Mouse (Mus musculus): ENCODE data around the gene Jakmip3. TPM values are rescaled to one million over a fixed set of nuclear protein-coding genes. Genes with fewer than 3 reads are reported as not detected.

Jakmip3 gene
- polyA plus RNA-seq, 1 experiment from 2014 or later = 0.15 TPM

DNA sequence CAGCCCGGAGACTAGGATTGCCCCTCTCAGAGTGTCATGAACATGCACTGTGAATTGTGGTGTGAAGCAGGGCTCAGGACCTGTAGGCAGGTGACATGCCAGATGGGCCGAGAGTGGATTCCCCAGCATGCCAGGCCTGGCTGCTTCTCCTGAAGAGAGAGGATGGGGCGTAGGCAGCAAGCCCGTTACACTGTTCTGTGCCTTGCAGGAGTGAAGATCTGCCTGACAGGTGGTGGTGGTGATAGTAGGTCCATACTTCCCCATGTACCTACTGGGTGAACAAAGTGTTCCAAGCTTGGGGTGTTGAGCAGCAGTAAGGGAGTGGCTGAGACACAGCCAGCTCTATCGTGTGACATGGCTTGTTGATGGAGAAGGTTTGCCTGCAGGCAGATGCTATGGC is 152.6 kb downstream of the Jakmip3 start:
- H3K9ac ChIP-seq (ENCODE audit: low read length) = no peak overlapping the region
- H3K9me3 ChIP-seq (replicated peaks; ENCODE audit: control insufficient read depth, low read length) = no peaks in the 10 kb centered on the region
- no peak overlapping the region for H3K27ac ChIP-seq (ENCODE audit: low read length)
- H3K4me2 ChIP-seq (ENCODE audit: low read depth, low read length) = no peak overlapping the region
- no peaks in the 10 kb centered on the region for H3K4me1 ChIP-seq (ENCODE audit: control insufficient read depth, insufficient read depth, low read length)
- no peak for ATAC-seq (ENCODE audit: insufficient read depth, low FRiP score)
- no peaks in the 10 kb centered on the region for H3K27me3 ChIP-seq (ENCODE audit: control insufficient read depth, insufficient read depth, low read length)
- 92% methylated on average over 5 of the region's 5 CpGs for WGBS
- H3K36me3 ChIP-seq (ENCODE audit: control insufficient read depth, insufficient read depth, low read length) = no peaks in the 10 kb centered on the region
- no peak overlapping the region for H3K4me3 ChIP-seq (replicated peaks; ENCODE audit: low read length)

DNA sequence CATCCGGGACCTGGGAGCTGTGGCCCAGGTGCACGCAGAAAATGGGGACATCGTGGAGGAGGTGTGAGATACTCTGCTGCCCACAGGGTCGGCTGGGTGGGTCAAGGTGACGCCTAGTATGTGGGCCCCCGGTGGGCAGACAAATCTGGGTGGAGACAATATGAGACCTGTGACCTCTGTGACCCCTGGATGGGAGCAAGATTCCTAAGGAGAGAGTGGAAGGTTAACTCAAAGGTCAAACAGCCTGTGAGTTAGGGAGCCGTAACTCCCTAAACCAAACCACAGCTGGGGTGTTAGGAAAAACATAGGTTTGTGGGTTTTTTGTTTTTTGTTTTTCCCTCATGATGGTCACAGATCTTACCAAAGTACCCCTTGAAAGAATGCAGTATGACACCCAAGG is 153.3 kb downstream of the Jakmip3 start:
- Histone ChIP-seq H3K27me3 (ENCODE audit: control insufficient read depth, insufficient read depth, low read length) (no peaks in the 10 kb centered on the region), H3K9ac (ENCODE audit: low read length) (no peak overlapping the region), H3K4me1 (ENCODE audit: control insufficient read depth, insufficient read depth, low read length) (no peaks in the 10 kb centered on the region), H3K4me3 (replicated peaks; ENCODE audit: low read length) (no peak overlapping the region), H3K9me3 (replicated peaks; ENCODE audit: control insufficient read depth, low read length) (no peaks in the 10 kb centered on the region), H3K4me2 (ENCODE audit: low read depth, low read length) (no peak overlapping the region), H3K36me3 (ENCODE audit: control insufficient read depth, insufficient read depth, low read length) (no peaks in the 10 kb centered on the region), H3K27ac (ENCODE audit: low read length) (no peak overlapping the region)
- ATAC-seq (ENCODE audit: insufficient read depth, low FRiP score) = no peak
- 83% methylated on average over 7 of the region's 7 CpGs for WGBS

DNA sequence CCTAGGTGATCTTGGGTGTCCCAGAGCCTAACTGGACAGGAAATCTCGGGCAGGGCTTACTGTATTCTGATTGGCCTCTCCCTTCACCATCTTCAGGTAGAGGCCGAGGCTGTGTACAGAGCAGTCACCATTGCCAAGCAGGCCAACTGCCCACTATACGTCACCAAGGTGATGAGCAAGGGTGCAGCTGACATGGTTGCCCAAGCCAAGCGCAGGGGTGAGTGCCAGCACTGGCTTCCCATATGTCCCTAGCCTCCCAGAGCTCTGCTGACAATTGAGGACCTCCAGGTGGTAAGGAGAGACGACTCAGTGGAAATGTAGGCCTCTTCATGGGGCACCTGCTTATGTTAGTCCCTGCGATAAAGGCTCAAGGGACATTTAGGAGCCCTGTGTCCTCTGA is 154.2 kb downstream of the Jakmip3 start:
- Histone ChIP-seq H3K9me3 (replicated peaks; ENCODE audit: control insufficient read depth, low read length) (no peaks in the 10 kb centered on the region), H3K4me1 (ENCODE audit: control insufficient read depth, insufficient read depth, low read length) (no peaks in the 10 kb centered on the region), H3K9ac (ENCODE audit: low read length) (no peak overlapping the region), H3K27me3 (ENCODE audit: control insufficient read depth, insufficient read depth, low read length) (no peaks in the 10 kb centered on the region), H3K36me3 (ENCODE audit: control insufficient read depth, insufficient read depth, low read length) (no peaks in the 10 kb centered on the region), H3K4me3 (replicated peaks; ENCODE audit: low read length) (no peak overlapping the region), H3K4me2 (ENCODE audit: low read depth, low read length) (no peak overlapping the region), H3K27ac (ENCODE audit: low read length) (no peak overlapping the region)
- no peak; the same call in 1 of the 2 replicates for ATAC-seq (ENCODE audit: insufficient read depth, low FRiP score)
- WGBS = 83% methylated on average over 6 of the region's 6 CpGs

DNA sequence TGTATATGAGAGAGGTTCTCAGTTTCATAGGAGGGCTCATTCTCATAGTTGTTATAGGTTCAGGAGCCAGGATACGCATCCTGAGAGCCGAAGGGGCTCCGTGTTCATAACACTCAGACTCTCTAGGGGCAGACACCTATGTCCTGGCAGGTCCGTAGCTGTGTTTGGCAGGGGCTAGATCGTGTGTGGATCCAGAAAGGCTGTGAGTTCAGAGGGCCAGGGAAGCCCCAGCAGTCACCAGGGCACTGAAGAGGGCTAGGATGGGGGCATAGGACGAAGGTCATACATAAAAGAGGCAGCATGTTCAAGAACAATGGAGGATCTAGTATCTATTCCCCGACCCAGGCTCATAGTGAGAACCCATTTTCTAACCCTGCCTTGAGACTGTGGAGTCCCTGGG is 154.8 kb downstream of the Jakmip3 start:
- Histone ChIP-seq H3K4me2 (ENCODE audit: low read depth, low read length) (no peak overlapping the region), H3K9me3 (replicated peaks; ENCODE audit: control insufficient read depth, low read length) (no peaks in the 10 kb centered on the region), H3K36me3 (ENCODE audit: control insufficient read depth, insufficient read depth, low read length) (no peaks in the 10 kb centered on the region), H3K4me3 (replicated peaks; ENCODE audit: low read length) (no peak overlapping the region), H3K27ac (ENCODE audit: low read length) (no peak overlapping the region), H3K27me3 (ENCODE audit: control insufficient read depth, insufficient read depth, low read length) (no peaks in the 10 kb centered on the region), H3K9ac (ENCODE audit: low read length) (no peak overlapping the region), H3K4me1 (ENCODE audit: control insufficient read depth, insufficient read depth, low read length) (no peaks in the 10 kb centered on the region)
- ATAC-seq (ENCODE audit: insufficient read depth, low FRiP score) = no peak
- 84% methylated on average over 7 of the region's 7 CpGs for WGBS

DNA sequence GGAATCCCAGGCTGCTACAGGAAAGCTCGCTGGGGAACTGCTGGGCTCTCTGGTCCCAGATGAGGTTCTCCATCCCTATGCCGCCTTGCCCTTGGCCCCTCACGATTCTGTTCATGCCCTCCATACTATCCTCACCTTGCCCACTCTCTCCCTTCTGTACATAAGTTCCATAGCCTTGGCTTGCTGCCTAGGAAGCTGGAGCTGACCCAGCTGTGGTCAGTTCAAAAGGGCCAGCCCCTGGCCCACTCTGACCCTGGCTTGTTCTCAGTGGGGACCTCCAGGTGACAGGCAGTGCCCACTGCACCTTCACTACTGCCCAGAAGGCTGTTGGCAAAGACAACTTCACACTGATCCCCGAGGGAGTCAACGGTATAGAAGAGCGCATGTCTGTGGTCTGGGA is 155.9 kb downstream of the Jakmip3 start:
- Histone ChIP-seq H3K4me3 (replicated peaks; ENCODE audit: low read length) (no peak overlapping the region), H3K4me1 (ENCODE audit: control insufficient read depth, insufficient read depth, low read length) (no peaks in the 10 kb centered on the region), H3K9ac (ENCODE audit: low read length) (no peak overlapping the region), H3K4me2 (ENCODE audit: low read depth, low read length) (no peak overlapping the region), H3K27me3 (ENCODE audit: control insufficient read depth, insufficient read depth, low read length) (no peaks in the 10 kb centered on the region), H3K36me3 (ENCODE audit: control insufficient read depth, insufficient read depth, low read length) (no peaks in the 10 kb centered on the region), H3K9me3 (replicated peaks; ENCODE audit: control insufficient read depth, low read length) (no peaks in the 10 kb centered on the region), H3K27ac (ENCODE audit: low read length) (no peak overlapping the region)
- 89% methylated on average over 6 of the region's 6 CpGs for WGBS
- no peak for ATAC-seq (ENCODE audit: insufficient read depth, low FRiP score)

DNA sequence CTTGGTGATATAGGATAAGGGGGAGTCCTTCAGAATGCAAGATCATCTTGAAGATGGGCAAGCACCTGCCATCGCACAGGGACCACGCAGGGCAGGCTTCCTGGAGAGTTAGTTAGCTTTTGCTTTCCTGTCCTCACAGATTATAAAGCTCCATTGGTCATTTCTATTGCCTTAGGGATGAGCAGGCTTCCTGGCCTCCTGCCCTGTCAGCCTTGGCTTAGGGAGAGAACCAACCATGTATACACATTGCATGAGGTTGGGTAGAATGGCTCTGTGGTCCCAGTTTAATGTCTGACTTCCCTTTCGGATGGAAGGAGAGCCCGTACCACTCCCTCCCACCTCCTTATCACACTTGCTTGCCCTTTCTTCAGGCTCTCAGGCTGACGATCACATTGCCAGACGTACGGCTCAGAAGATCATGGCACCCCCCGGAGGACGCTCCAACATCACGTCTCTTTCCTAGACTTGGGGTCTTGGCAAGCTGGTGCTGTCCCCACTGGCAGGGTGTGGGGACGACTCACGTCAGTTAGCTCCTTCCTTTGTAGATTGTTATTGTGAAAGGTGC is 160.1 kb downstream of the Jakmip3 start:
- no peaks in the 10 kb centered on the region for H3K36me3 ChIP-seq (ENCODE audit: control insufficient read depth, insufficient read depth, low read length)
- H3K27me3 ChIP-seq (ENCODE audit: control insufficient read depth, insufficient read depth, low read length) = no peaks in the 10 kb centered on the region
- no peak overlapping the region for H3K4me3 ChIP-seq (replicated peaks; ENCODE audit: low read length)
- ATAC-seq (ENCODE audit: insufficient read depth, low FRiP score) = no peak
- H3K27ac ChIP-seq (ENCODE audit: low read length) = no peak overlapping the region
- 70% methylated on average over 12 of the region's 12 CpGs for WGBS
- H3K9ac ChIP-seq (ENCODE audit: low read length) = no peak overlapping the region
- no peak overlapping the region for H3K4me2 ChIP-seq (ENCODE audit: low read depth, low read length)
- H3K4me1 ChIP-seq (ENCODE audit: control insufficient read depth, insufficient read depth, low read length) = no peaks in the 10 kb centered on the region
- H3K9me3 ChIP-seq (replicated peaks; ENCODE audit: control insufficient read depth, low read length) = no peaks in the 10 kb centered on the region

DNA sequence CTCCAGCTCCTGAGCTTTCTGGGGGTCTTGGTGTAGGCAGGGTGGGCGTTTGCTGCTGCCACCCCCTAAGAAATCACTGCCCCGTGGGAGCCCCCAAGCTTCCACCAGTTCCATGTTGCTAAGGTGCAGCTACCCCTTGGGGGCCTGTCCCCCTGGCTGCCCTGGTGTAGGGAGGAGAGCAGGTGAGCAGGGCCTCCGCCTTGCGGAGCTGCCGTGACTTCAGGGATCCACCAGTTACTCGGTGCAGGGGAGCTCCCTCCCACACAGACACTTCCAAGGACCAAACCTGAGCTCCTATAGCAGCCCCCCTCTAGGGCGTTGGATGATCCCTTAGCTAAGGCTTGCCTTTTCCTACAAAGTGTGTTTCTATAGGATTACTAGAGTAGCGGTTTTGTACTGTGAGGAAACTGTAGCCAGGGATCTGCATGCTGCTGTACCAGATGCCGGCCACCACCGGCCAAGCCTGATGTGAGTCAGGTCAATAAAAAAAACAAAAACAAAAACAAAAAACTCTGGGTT is 160.8 kb downstream of the Jakmip3 start:
- H3K9me3 ChIP-seq (replicated peaks; ENCODE audit: control insufficient read depth, low read length) = no peaks in the 10 kb centered on the region
- no peaks in the 10 kb centered on the region for H3K36me3 ChIP-seq (ENCODE audit: control insufficient read depth, insufficient read depth, low read length)
- no peaks in the 10 kb centered on the region for H3K4me1 ChIP-seq (ENCODE audit: control insufficient read depth, insufficient read depth, low read length)
- no peak overlapping the region for H3K27ac ChIP-seq (ENCODE audit: low read length)
- no peak overlapping the region for H3K4me3 ChIP-seq (replicated peaks; ENCODE audit: low read length)
- no peaks in the 10 kb centered on the region for H3K27me3 ChIP-seq (ENCODE audit: control insufficient read depth, insufficient read depth, low read length)
- no peak overlapping the region for H3K4me2 ChIP-seq (ENCODE audit: low read depth, low read length)
- WGBS = 73% methylated on average over 10 of the region's 10 CpGs
- no peak for ATAC-seq (ENCODE audit: insufficient read depth, low FRiP score)
- H3K9ac ChIP-seq (ENCODE audit: low read length) = no peak overlapping the region

DNA sequence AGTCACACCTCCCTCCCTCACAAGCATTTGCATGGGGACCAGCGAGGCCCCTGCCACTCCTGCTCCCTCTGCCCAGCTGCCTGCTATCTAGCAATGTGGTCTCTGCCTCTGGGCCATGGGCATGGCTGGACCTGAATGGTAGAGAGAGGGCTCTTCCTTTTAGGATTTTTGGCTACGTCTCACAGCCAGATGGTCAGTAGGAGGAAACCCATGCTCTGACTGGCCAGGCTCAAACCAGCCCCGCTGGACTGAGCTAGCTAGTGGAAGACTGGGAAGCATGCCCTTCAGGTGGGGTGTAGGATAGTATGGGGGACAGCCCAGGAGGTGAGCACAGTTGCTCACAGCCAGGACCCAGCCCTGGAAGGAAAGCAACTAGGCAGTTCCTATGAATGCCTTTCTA is 161.3 kb downstream of the Jakmip3 start:
- WGBS = 76% methylated on average over 3 of the region's 3 CpGs
- Histone ChIP-seq H3K9ac (ENCODE audit: low read length) (no peak overlapping the region), H3K36me3 (ENCODE audit: control insufficient read depth, insufficient read depth, low read length) (no peaks in the 10 kb centered on the region)

DNA sequence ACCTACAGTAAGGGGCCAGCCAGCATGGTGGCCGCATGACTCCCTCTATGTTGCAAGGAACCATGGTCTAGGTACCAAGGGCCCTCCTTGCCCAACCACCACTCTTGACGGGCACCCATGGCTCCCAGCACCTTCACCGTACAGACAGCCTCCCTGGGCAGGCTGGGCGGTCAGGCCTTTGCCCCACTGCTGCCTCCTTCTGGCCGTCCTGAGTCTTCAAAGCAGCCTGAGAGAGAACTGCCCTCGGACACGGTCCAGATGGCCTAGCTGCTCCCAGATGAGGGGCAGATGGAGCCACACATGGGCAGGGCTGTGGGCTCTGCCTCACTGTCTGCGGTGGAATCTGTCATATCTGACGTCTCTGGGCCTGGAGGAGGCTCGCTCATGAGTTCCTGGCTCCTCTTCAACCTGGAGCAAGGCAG is 163.4 kb downstream of the Jakmip3 start:
- WGBS = 52% methylated on average over 10 of the region's 10 CpGs
- no peak overlapping the region for H3K4me3 ChIP-seq (replicated peaks; ENCODE audit: low read length)
- ATAC-seq (ENCODE audit: insufficient read depth, low FRiP score) = no peak
- no peak overlapping the region for H3K27ac ChIP-seq (ENCODE audit: low read length)
- no peak overlapping the region for H3K9ac ChIP-seq (ENCODE audit: low read length)
- H3K4me1 ChIP-seq (ENCODE audit: control insufficient read depth, insufficient read depth, low read length) = no peaks in the 10 kb centered on the region
- H3K9me3 ChIP-seq (replicated peaks; ENCODE audit: control insufficient read depth, low read length) = no peaks in the 10 kb centered on the region
- no peak overlapping the region for H3K4me2 ChIP-seq (ENCODE audit: low read depth, low read length)
- no peaks in the 10 kb centered on the region for H3K36me3 ChIP-seq (ENCODE audit: control insufficient read depth, insufficient read depth, low read length)
- no peaks in the 10 kb centered on the region for H3K27me3 ChIP-seq (ENCODE audit: control insufficient read depth, insufficient read depth, low read length)

More for the DNA sequence above, 161.3 kb downstream of the Jakmip3 start:
- Histone ChIP-seq H3K4me2 (ENCODE audit: low read depth, low read length) (no peak overlapping the region), H3K9me3 (replicated peaks; ENCODE audit: control insufficient read depth, low read length) (no peaks in the 10 kb centered on the region), H3K4me1 (ENCODE audit: control insufficient read depth, insufficient read depth, low read length) (no peaks in the 10 kb centered on the region), H3K4me3 (replicated peaks; ENCODE audit: low read length) (no peak overlapping the region), H3K27me3 (ENCODE audit: control insufficient read depth, insufficient read depth, low read length) (no peaks in the 10 kb centered on the region), H3K27ac (ENCODE audit: low read length) (no peak overlapping the region)
- ATAC-seq (ENCODE audit: insufficient read depth, low FRiP score) = no peak

Data from stomach, embryonic 16.5 days (tissue).